Mouse (Mus musculus): Measurements from ENCODE around the gene Rnase11.

Gene Rnase11

DNA sequence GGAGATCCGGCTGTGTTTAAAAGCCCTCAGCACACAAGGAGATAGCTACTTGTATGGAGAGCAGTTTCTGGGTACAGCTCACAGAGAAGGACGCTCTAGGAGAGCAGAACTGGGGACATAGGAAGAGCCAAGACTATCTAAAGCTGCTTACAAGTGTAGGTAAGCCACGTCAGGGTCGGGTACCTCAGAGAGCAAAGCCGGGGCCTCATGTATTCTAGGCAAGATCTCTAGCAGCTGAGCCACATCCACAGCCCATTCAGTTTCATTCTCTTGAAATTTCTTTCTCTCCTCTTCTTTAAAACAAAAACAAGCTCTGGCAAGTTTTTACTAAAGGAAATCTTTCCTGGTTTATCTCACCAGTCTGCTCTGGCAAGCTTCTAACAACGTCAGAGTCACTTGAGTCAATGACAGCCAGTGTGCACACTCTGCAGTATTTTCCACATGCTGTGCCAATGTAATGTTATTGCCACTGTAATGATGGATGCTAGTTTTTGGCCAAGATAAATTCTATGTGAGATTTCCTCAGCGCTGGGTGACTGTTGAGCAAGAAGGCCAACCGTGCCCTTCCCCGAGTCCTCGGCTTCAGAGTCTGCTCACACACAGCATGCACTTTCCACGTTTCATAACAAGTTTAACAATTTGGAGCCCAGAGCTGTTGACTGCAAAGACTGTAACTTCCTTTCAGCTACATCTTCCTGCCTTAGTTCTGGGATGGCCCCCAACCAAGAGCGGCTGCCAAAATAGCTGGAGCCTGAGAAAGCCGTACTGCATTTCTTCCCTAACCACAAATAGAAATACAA, 41.8 kb downstream of the Rnase11 start:
- DNase-seq, result no peak

- DNase-seq, result no peak
Measured at GRCm38 (mm10) chr14:51007152-51007801, 42.7 kb downstream of the Rnase11 start, which contains the start of gene Rnase10. TSS of gene Rnase10 (plus strand) at chr14:51007751.
